Mouse (Mus musculus) hindbrain, embryonic 14.5 days (tissue): ENCODE measurements around the gene 1190005I06Rik. TPM values are rescaled to one million over a fixed set of nuclear protein-coding genes. Genes with fewer than 3 reads are reported as not detected.

ENCODE experiments used
- ATAC-seq: fragments of 200-750 bp; cut with Nextera tagmentation; 2 replicates; pipeline ENCODE4 v1.8.0; 2017; ENCODE audit warnings: moderate number of reproducible peaks, mild to moderate bottlenecking, moderate TSS enrichment, moderate library complexity; ENCODE audit not compliant: low FRiP score
- DNase-seq: peaks from one replicate; pipeline ENCODE4 v3.0.0-alpha.2; 2015; ENCODE audit warnings: low spot score
- H3K27ac ChIP-seq: fragments of 300-500 bp; sonication (generic); 2 replicates; pipeline ENCODE4 v1.5.1; 2014; ENCODE audit warnings: mild to moderate bottlenecking, moderate library complexity
- H3K27me3 ChIP-seq: fragments of 300-500 bp; sonication (generic); 2 replicates; pipeline ENCODE4 v1.6.1; 2014; ENCODE audit warnings: mild to moderate bottlenecking, low read length, mixed read lengths; ENCODE audit not compliant: control insufficient read depth, insufficient read depth
- H3K36me3 ChIP-seq: fragments of 300-500 bp; sonication (generic); replicated peaks from 2 replicates; pipeline ENCODE4 v1.6.1; 2014; ENCODE audit not compliant: control insufficient read depth, insufficient read depth
- H3K4me1 ChIP-seq: fragments of 300-500 bp; sonication (generic); replicated peaks from 2 replicates; pipeline ENCODE4 v1.6.1; 2014; ENCODE audit warnings: antibody characterized with exemption, low read length, mixed read lengths; ENCODE audit not compliant: control insufficient read depth, insufficient read depth
- H3K4me2 ChIP-seq: fragments of 300-500 bp; sonication (generic); replicated peaks from 2 replicates; pipeline ENCODE4 v1.6.1; 2014; ENCODE audit warnings: mild to moderate bottlenecking, moderate library complexity
- H3K4me3 ChIP-seq: fragments of 300-500 bp; sonication (generic); replicated peaks from 2 replicates; pipeline ENCODE4 v1.5.1; 2014; ENCODE audit warnings: mild to moderate bottlenecking, low read length
- H3K9ac ChIP-seq: fragments of 300-500 bp; sonication (generic); 2 replicates; pipeline ENCODE4 v1.6.1; 2014
- H3K9me3 ChIP-seq: fragments of 300-500 bp; sonication (generic); 2 replicates; pipeline ENCODE4 v1.6.1; 2016; ENCODE audit warnings: low read length; ENCODE audit not compliant: control insufficient read depth
- WGBS: fragments of 180-500 bp; shearing (Covaris S2); extraction: QIAGEN DNeasy Blood & Tissue Kit; methylation state at CpG from one replicate; pipeline ENCODE4 v1.1.7; 2014; 5-methylcytosine and 5-hydroxymethylcytosine counted together
- polyA plus RNA-seq: library from polyadenylated mRNA; unstranded; fragments of >200 nt; fragmentation: Nextera tagmentation; extraction: Ambion mirVana; gene quantifications from 2 replicates; pipeline ENCODE4 v1.2.1, GENCODE M21; 2014

The 1190005I06Rik gene
- polyA plus RNA-seq, 1 experiment from 2014 or later = 12.4 TPM

- ATAC-seq = peak; percentile 67
These were observed 30.5 kb downstream of the 1190005I06Rik start for GRCm38 (mm10) chr8:120616663-120617626.

GRCm38 (mm10) chr8:120614491-120614890 lies 32.9 kb downstream of the 1190005I06Rik start:
- peaks cover 15% of the 10 kb centered on the region for H3K4me1 ChIP-seq
- H3K9me3 ChIP-seq = no peaks in the 10 kb centered on the region
- H3K4me3 ChIP-seq = no peak overlapping the region
- DNase-seq (no peak), ATAC-seq (no peak)
- no peaks in the 10 kb centered on the region for H3K36me3 ChIP-seq
- H3K9ac ChIP-seq = no peak overlapping the region
- H3K27me3 ChIP-seq = no peaks in the 10 kb centered on the region
- WGBS = 93% methylated on average over 3 of the region's 3 CpGs
- H3K4me2 ChIP-seq = no peak overlapping the region
- H3K27ac ChIP-seq = no peak overlapping the region

More at GRCm38 (mm10) chr8:120616663-120617626, 30.5 kb downstream of the 1190005I06Rik start:
- peak overlapping the region; percentile 39; the same call in 1 of the 2 replicates for H3K27ac ChIP-seq
- peaks cover 15% of the 10 kb centered on the region for H3K4me1 ChIP-seq
- H3K4me2 ChIP-seq = no peak overlapping the region
- DNase-seq = peak; percentile 67
- WGBS = 16% methylated on average over 7 of the region's 8 CpGs
- no peak overlapping the region for H3K4me3 ChIP-seq
- H3K36me3 ChIP-seq = no peaks in the 10 kb centered on the region
- H3K27me3 ChIP-seq = no peaks in the 10 kb centered on the region
- no peaks in the 10 kb centered on the region for H3K9me3 ChIP-seq
- H3K9ac ChIP-seq = no peak overlapping the region

GRCm38 (mm10) chr8:120610824-120611223 lies 36.6 kb downstream of the 1190005I06Rik start:
- no peaks in the 10 kb centered on the region for H3K9me3 ChIP-seq
- H3K4me2 ChIP-seq = no peak overlapping the region
- no peak overlapping the region for H3K27ac ChIP-seq
- no peaks in the 10 kb centered on the region for H3K36me3 ChIP-seq
- H3K27me3 ChIP-seq = no peaks in the 10 kb centered on the region
- no peaks in the 10 kb centered on the region for H3K4me1 ChIP-seq
- no peak for ATAC-seq
- H3K4me3 ChIP-seq = no peak overlapping the region
- WGBS = 82% methylated on average over 6 of the region's 6 CpGs
- H3K9ac ChIP-seq = no peak overlapping the region
- no peak for DNase-seq

- Histone ChIP-seq H3K36me3 (no peaks in the 10 kb centered on the region), H3K4me1 (no peaks in the 10 kb centered on the region; the same call in 1 of the 2 replicates), H3K4me2 (no peak overlapping the region), H3K4me3 (no peak overlapping the region), H3K9ac (no peak overlapping the region), H3K27ac (no peak overlapping the region), H3K9me3 (no peaks in the 10 kb centered on the region), H3K27me3 (no peaks in the 10 kb centered on the region)
- 16% methylated on average over 7 of the region's 7 CpGs for WGBS
- ATAC-seq (no peak), DNase-seq (peak; percentile 82)
These were observed 39.5 kb downstream of the 1190005I06Rik start for GRCm38 (mm10) chr8:120607885-120608284.

GRCm38 (mm10) chr8:120607460-120607859 lies 40.0 kb downstream of the 1190005I06Rik start:
- no peaks in the 10 kb centered on the region for H3K27me3 ChIP-seq
- DNase-seq = no peak
- H3K9me3 ChIP-seq = no peaks in the 10 kb centered on the region
- H3K27ac ChIP-seq = no peak overlapping the region
- no peak overlapping the region for H3K4me3 ChIP-seq
- H3K36me3 ChIP-seq = no peaks in the 10 kb centered on the region
- no peaks in the 10 kb centered on the region; the same call in 1 of the 2 replicates for H3K4me1 ChIP-seq
- H3K9ac ChIP-seq = no peak overlapping the region
- WGBS = 80% methylated on average over 9 of the region's 9 CpGs
- no peak for ATAC-seq
- no peak overlapping the region for H3K4me2 ChIP-seq

GRCm38 (mm10) chr8:120602672-120603071 lies 44.8 kb downstream of the 1190005I06Rik start:
- ATAC-seq (peak; percentile 19; the same call in 1 of the 2 replicates), DNase-seq (no peak)
- no peak overlapping the region for H3K9ac ChIP-seq
- no peaks in the 10 kb centered on the region for H3K27me3 ChIP-seq
- no peaks in the 10 kb centered on the region; the same call in 1 of the 2 replicates for H3K4me1 ChIP-seq
- H3K4me3 ChIP-seq = no peak overlapping the region
- H3K9me3 ChIP-seq = no peaks in the 10 kb centered on the region
- no peaks in the 10 kb centered on the region for H3K36me3 ChIP-seq
- no peak overlapping the region for H3K27ac ChIP-seq
- H3K4me2 ChIP-seq = no peak overlapping the region
- 41% methylated on average over 6 of the region's 6 CpGs for WGBS

GRCm38 (mm10) chr8:120599504-120599903 lies 47.9 kb downstream of the 1190005I06Rik start:
- Histone ChIP-seq H3K4me2 (no peak overlapping the region), H3K4me1 (no peaks in the 10 kb centered on the region; the same call in 1 of the 2 replicates), H3K9ac (no peak overlapping the region), H3K36me3 (no peaks in the 10 kb centered on the region), H3K27ac (no peak overlapping the region), H3K27me3 (no peaks in the 10 kb centered on the region), H3K9me3 (no peaks in the 10 kb centered on the region), H3K4me3 (no peak overlapping the region)
- ATAC-seq = no peak
- DNase-seq = peak; percentile 64
- WGBS = 55% methylated on average over 7 of the region's 7 CpGs

GRCm38 (mm10) chr8:120598579-120598978 lies 48.9 kb downstream of the 1190005I06Rik start:
- peak; percentile 77; the same call in 1 of the 2 replicates for ATAC-seq
- Histone ChIP-seq H3K4me1 (no peaks in the 10 kb centered on the region; the same call in 1 of the 2 replicates), H3K27ac (no peak overlapping the region; the same call in 1 of the 2 replicates), H3K9me3 (no peaks in the 10 kb centered on the region), H3K27me3 (no peaks in the 10 kb centered on the region), H3K4me3 (no peak overlapping the region), H3K36me3 (no peaks in the 10 kb centered on the region), H3K4me2 (peak overlapping the region; percentile 8; the same call in 1 of the 2 replicates), H3K9ac (no peak overlapping the region)
- DNase-seq = peak; percentile 68
- 17% methylated on average over 24 of the region's 24 CpGs for WGBS

GRCm38 (mm10) chr8:120595963-120596362 lies 51.5 kb downstream of the 1190005I06Rik start:
- 7% methylated on average over 5 of the region's 5 CpGs for WGBS
- no peaks in the 10 kb centered on the region for H3K27me3 ChIP-seq
- H3K4me3 ChIP-seq = no peak overlapping the region
- no peak overlapping the region for H3K4me2 ChIP-seq
- no peaks in the 10 kb centered on the region for H3K36me3 ChIP-seq
- no peak overlapping the region for H3K27ac ChIP-seq
- peak; percentile 76 for DNase-seq
- H3K4me1 ChIP-seq = no peaks in the 10 kb centered on the region
- no peak overlapping the region for H3K9ac ChIP-seq
- no peaks in the 10 kb centered on the region for H3K9me3 ChIP-seq
- no peak for ATAC-seq
